Mouse (Mus musculus): ENCODE results near the gene Apoh.

- no peak for TF ChIP-seq CTCF (IDR thresholded peaks at IDR 0.05; ENCODE audit: borderline replicate concordance, extremely low read depth, insufficient read depth, insufficient read length)
- TF ChIP-seq POLR2A (IDR thresholded peaks at IDR 0.05; ENCODE audit: borderline replicate concordance, extremely low read depth, insufficient read depth, insufficient read length, poor library complexity, severe bottlenecking): no peak
These were observed 100.9 kb downstream of the Apoh start for GRCm38 (mm10) chr11:108443893-108444563.
